Mouse (Mus musculus) midbrain, postnatal 0 days (tissue): ENCODE data around the gene E130308A19Rik. TPM values are rescaled to one million over a fixed set of nuclear protein-coding genes. Genes with fewer than 3 reads are reported as not detected.

Source experiments
- ATAC-seq: fragments of 200-750 bp; cut with Nextera tagmentation; 2 replicates; pipeline ENCODE4 v1.8.0; 2017; ENCODE audit warnings: moderate number of reproducible peaks, mild to moderate bottlenecking, moderate TSS enrichment, moderate library complexity; ENCODE audit not compliant: low FRiP score
- DNase-seq: peaks from one replicate; pipeline ENCODE4 v3.0.0-alpha.2; 2015; ENCODE audit warnings: low spot score
- H3K27ac ChIP-seq: fragments of 300-500 bp; sonication (generic); 2 replicates; pipeline ENCODE4 v1.5.1; 2014; ENCODE audit warnings: low read depth, mild to moderate bottlenecking, low read length, mixed read lengths
- H3K27me3 ChIP-seq: fragments of 300-500 bp; sonication (generic); 2 replicates; pipeline ENCODE4 v1.6.1; 2014; ENCODE audit warnings: low read length, control low read depth, mixed read lengths; ENCODE audit not compliant: insufficient read depth
- H3K36me3 ChIP-seq: fragments of 300-500 bp; sonication (generic); 2 replicates; pipeline ENCODE4 v1.6.1; 2014; ENCODE audit warnings: low read length, control low read depth, mixed read lengths; ENCODE audit not compliant: insufficient read depth
- H3K4me1 ChIP-seq: fragments of 300-500 bp; sonication (generic); 2 replicates; pipeline ENCODE4 v1.6.1; 2014; ENCODE audit warnings: mild to moderate bottlenecking, control low read depth, antibody characterized with exemption, low read length, mixed read lengths; ENCODE audit not compliant: insufficient read depth
- H3K4me2 ChIP-seq: fragments of 300-500 bp; sonication (generic); 2 replicates; pipeline ENCODE4 v1.6.1; 2014; ENCODE audit warnings: low read depth, mild to moderate bottlenecking, low read length, mixed read lengths; ENCODE audit not compliant: poor library complexity, severe bottlenecking
- H3K4me3 ChIP-seq: fragments of 300-500 bp; sonication (generic); 2 replicates; pipeline ENCODE4 v1.5.1; 2014; ENCODE audit warnings: low read depth, mild to moderate bottlenecking, low read length, moderate library complexity
- H3K9ac ChIP-seq: fragments of 300-500 bp; sonication (generic); replicated peaks from 2 replicates; pipeline ENCODE4 v1.6.1; 2014; ENCODE audit warnings: mild to moderate bottlenecking, low read length, moderate library complexity, mixed read lengths; ENCODE audit not compliant: poor library complexity, severe bottlenecking
- H3K9me3 ChIP-seq: fragments of 300-500 bp; sonication (generic); 2 replicates; pipeline ENCODE4 v1.6.1; 2016; ENCODE audit warnings: low read length, control low read depth
- CTCF ChIP-seq: IDR thresholded peaks from 2 replicates; pipeline ENCODE4 v1.5.1; 2016; ENCODE audit warnings: antibody characterized with exemption, mild to moderate bottlenecking
- WGBS: fragments of 180-500 bp; shearing (Covaris S2); extraction: QIAGEN DNeasy Blood & Tissue Kit; methylation state at CpG from one replicate; pipeline ENCODE4 v1.1.7; 2014; 5-methylcytosine and 5-hydroxymethylcytosine counted together
- polyA plus RNA-seq: library from polyadenylated mRNA; unstranded; fragments of >200 nt; fragmentation: Nextera tagmentation; extraction: Ambion mirVana; gene quantifications from 2 replicates; pipeline ENCODE4 v1.2.1, GENCODE M21; 2015
- total RNA-seq: library from RNA; depleted of rRNA; stranded (reverse); fragments of >200 nt; gene quantifications from 2 replicates; pipeline ENCODE4 v1.2.3, GENCODE M21; 2014

E130308A19Rik gene
- total and polyA plus RNA-seq, 2 experiments from 2014 or later: 27.9 to 33.5 TPM

DNA sequence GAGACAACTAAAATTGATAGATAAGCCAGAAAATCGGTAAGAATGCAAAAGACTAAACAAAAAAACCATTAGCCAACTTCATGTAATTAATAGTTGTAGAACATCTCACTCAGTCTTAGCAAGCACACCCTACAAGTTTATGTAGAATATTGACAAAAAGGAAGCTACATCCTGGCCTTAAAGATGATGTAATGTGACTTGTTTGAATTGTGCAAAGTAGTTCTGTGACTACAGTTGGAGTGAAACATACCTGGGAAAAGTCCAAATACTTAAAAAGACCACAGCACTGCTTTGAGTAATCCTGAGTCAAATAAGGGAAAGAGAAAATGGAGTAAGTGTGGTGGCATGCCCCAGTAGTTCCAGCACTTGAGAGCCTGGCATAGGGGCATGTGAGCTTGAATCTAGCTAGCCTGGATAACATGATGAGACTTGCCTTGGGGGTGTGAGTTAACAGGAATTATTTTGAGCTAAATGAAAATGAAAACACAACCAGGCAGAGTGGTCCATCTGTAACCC is 26.2 kb downstream of the E130308A19Rik start:
- Histone ChIP-seq H3K9ac (no peak overlapping the region), H3K4me2 (no peak overlapping the region), H3K27ac (no peak overlapping the region), H3K9me3 (no peaks in the 10 kb centered on the region), H3K4me1 (no peaks in the 10 kb centered on the region), H3K36me3 (no peaks in the 10 kb centered on the region), H3K4me3 (no peak overlapping the region), H3K27me3 (no peaks in the 10 kb centered on the region)
- DNase-seq (no peak), ATAC-seq (no peak)
- WGBS: 92% methylated on average over 1 of the region's 1 CpGs
- no peak for TF ChIP-seq CTCF

DNA sequence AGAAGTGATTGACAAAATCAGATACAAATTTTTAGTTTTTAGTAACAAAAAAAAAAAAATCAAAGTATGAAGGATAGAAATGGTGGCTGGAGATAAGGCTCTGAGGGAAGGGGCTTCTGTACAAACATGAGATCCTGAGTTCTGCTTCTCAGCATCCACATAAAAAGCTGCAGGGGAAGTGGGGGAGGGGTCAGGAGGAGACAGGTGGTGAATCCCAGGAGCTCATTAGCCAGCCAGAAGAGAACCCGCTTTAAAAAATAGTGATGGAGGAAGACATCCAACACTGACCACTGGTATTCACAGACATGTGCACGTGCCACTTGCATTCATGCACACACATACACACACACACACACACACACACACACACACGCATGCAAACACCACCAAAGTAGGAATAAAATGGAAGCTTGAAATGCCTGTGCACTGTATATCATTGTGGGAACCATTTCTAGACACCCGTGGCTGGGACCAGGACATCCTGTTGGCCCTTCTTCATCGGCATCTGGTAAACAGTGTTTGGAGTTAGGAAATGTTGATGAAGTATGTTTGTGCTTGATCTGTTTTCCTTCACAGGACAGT is 30.1 kb downstream of the E130308A19Rik start:
- 83% methylated on average over 5 of the region's 5 CpGs for WGBS
- Histone ChIP-seq H3K27ac (no peak overlapping the region), H3K36me3 (no peaks in the 10 kb centered on the region), H3K4me1 (no peaks in the 10 kb centered on the region), H3K9ac (no peak overlapping the region), H3K4me2 (no peak overlapping the region), H3K4me3 (no peak overlapping the region), H3K27me3 (no peaks in the 10 kb centered on the region), H3K9me3 (no peaks in the 10 kb centered on the region)
- no peak for DNase-seq
- no peak for ATAC-seq
- no peak for TF ChIP-seq CTCF

DNA sequence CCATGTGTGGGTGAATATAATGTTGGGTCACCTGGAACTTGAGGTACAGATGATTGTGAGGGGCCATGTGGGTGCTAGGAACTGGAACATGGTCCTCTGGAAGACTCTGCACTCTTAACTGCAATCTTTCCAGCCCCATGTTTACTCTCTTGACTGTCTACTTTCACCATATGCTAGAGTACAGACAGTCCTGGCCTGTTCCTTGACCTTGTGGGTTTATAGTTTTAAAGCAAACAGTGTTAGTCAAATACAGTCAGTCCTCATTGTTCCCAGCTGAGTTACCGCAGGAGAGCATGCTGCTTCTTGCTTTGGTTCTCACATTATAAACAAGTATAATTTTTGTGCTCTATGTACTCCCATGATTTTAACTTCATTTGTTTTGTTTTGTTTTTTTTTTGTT is 36.2 kb downstream of the E130308A19Rik start:
- Histone ChIP-seq H3K4me2 (no peak overlapping the region), H3K27me3 (no peaks in the 10 kb centered on the region), H3K36me3 (no peaks in the 10 kb centered on the region), H3K27ac (no peak overlapping the region), H3K9ac (no peak overlapping the region), H3K9me3 (no peaks in the 10 kb centered on the region), H3K4me1 (no peaks in the 10 kb centered on the region), H3K4me3 (no peak overlapping the region)
- WGBS: 90% methylated on average over 1 of the region's 1 CpGs
- DNase-seq (no peak), ATAC-seq (no peak)
- no peak for TF ChIP-seq CTCF

DNA sequence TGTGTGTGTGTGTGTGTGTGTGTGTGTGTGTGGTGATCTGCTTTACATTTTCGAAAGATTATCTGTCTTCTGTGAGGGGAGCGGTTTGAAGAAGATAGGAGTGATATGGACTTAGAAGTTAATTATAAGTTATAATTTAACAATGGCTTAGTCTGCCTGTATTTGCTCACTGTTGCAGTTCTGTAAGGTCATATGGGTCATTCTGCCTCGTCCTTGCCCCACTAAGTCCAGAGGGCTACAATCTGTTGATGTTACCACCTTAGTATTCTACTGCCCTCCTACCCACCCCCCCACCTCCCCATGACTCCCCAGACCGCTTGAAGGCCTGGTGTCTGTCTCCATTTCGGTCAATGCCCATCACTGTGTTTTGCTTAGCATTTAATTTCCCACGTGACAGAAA is 37.4 kb downstream of the E130308A19Rik start:
- ATAC-seq (no peak), DNase-seq (no peak)
- H3K27ac ChIP-seq: no peak overlapping the region
- no peaks in the 10 kb centered on the region for H3K9me3 ChIP-seq
- H3K9ac ChIP-seq: no peak overlapping the region
- H3K36me3 ChIP-seq: no peaks in the 10 kb centered on the region
- no peaks in the 10 kb centered on the region for H3K27me3 ChIP-seq
- TF ChIP-seq CTCF: no peak
- no peak overlapping the region for H3K4me3 ChIP-seq
- H3K4me2 ChIP-seq: no peak overlapping the region
- no peaks in the 10 kb centered on the region for H3K4me1 ChIP-seq
- 92% methylated on average over 6 of the region's 6 CpGs for WGBS

DNA sequence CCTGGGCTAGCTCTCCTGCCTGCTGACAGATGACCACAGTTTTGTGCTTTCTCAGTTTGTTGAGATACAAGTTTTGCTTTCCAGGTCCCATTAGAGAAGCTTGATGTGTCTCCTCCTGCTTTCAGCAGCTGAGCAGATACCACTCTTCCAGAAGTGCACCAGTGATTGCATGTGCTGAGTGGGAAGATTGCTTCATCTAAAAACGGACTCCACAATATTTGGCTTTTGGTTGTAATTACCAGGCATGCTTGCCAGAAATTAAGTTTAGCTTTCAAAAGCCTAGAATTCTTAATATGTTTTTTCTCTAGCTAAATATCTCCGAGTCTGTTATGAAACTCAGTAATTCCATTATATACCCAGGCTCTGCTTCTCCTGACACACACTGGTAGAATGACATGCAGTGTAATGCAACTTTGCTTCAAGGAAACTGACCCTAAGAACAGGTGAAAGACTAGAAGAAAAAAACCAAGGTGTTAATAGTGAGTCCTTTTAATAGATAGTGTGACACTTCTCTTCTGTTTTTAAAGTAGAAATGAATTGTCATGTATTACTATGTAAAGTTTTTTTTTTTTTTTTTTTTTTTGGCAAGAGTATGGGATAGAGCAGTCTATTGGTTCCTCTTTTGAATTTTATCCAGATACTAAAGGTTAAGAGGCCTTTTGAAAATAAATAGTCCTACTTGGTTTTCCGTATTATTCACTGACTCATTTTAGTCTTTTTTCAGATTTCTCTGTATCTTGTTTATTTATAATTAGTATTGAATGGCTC is 40.7 kb downstream of the E130308A19Rik start:
- H3K36me3 ChIP-seq: no peaks in the 10 kb centered on the region
- ATAC-seq: no peak
- H3K9me3 ChIP-seq: no peaks in the 10 kb centered on the region
- no peak for DNase-seq
- H3K27me3 ChIP-seq: no peaks in the 10 kb centered on the region
- H3K4me1 ChIP-seq: no peaks in the 10 kb centered on the region
- no peak overlapping the region for H3K9ac ChIP-seq
- 86% methylated on average over 3 of the region's 3 CpGs for WGBS
- no peak overlapping the region for H3K4me2 ChIP-seq
- H3K27ac ChIP-seq: no peak overlapping the region
- no peak for TF ChIP-seq CTCF
- no peak overlapping the region for H3K4me3 ChIP-seq

DNA sequence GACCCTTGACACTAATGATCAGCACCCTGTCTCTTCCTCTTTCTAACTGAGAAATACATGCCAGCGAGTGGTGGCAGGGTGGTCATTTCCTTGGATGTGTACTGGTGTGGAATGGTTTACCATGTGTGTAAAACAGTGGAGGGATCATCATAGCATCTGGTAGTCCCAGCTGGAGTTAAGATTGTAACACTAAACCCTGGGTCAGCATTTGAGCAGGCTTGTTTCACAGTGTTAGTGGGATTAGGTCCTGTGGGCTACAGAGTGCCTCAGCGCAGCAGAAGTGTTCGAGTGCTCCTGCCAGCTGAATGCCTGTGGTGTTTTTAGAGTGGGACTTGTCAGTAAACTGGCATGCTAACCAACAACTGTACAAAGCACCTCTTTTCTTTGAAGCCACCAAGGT is 42.0 kb downstream of the E130308A19Rik start:
- ATAC-seq (no peak), DNase-seq (peak; percentile 17)
- no peaks in the 10 kb centered on the region for H3K9me3 ChIP-seq
- no peak overlapping the region for H3K9ac ChIP-seq
- H3K27ac ChIP-seq: no peak overlapping the region
- 53% methylated on average over 3 of the region's 3 CpGs for WGBS
- H3K27me3 ChIP-seq: no peaks in the 10 kb centered on the region
- H3K4me1 ChIP-seq: no peaks in the 10 kb centered on the region
- H3K4me2 ChIP-seq: no peak overlapping the region
- H3K36me3 ChIP-seq: no peaks in the 10 kb centered on the region
- no peak for TF ChIP-seq CTCF
- no peak overlapping the region for H3K4me3 ChIP-seq
